Mouse (Mus musculus): ENCODE data around the gene Gm10382.

DNA sequence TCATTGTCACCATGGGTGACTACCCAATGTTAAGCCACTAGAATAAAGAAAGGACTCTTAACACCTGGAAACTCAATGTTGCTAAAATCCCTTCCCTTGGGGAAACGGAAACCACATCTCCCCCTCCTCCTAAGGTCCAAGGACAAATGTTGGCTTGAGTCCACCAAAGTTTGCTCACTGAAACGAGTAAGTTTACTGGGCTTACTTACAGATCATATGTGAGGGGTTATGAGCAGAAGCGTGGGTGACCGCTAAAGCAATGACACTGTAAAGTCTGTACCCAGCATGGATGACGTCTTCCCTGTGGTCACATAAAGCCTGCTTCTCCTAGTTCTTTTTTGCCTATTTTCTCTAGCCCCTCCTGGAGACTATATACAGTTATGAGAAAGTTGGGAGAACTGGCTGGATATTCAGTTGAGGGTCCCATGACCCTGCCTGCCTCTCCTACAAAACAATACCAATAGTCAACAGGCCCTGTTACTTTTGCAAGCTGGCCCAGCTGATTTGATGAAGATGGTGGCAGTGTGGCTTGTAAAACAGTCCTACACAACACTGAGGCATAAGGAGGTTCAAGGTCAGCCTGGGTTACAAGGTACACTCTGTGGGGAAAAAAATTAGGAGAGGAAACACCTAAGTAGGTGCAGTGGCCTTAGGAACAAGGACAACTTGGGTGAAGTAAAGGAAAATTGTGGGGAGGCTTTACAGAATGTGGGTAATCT is 7.0 kb upstream of the Gm10382 start:
- TF ChIP-seq GATA1 (IDR thresholded peaks at IDR 0.05; ENCODE audit: borderline replicate concordance, low read length) = no peak
- no peak for TF ChIP-seq FLI1 (IDR thresholded peaks at IDR 0.05; ENCODE audit: low read length)
